Mouse (Mus musculus): Measurements from ENCODE around the gene Ttll10. TPM values are rescaled to one million over a fixed set of nuclear protein-coding genes. Genes with fewer than 3 reads are reported as not detected.
A peak's percentile ranks its signal among the peaks of the same experiment; 100 is the strongest.

Ttll10 gene
- polyA plus RNA-seq, 2 experiments, result 0.38 to 0.42 TPM

- 58% methylated on average over 9 of the region's 9 CpGs for WGBS (ENCODE audit: insufficient replicate concordance)
- no peak overlapping the region for H3K9ac ChIP-seq (replicated peaks)
- H3K27ac ChIP-seq, result no peak overlapping the region
- no peak overlapping the region for H3K4me2 ChIP-seq (ENCODE audit: low read depth)
- H3K4me1 ChIP-seq (replicated peaks; ENCODE audit: control insufficient read depth in 2 of 2, insufficient read depth in 2 of 2, low read length in 1 of 2), result peaks cover 0 to 4% of the 10 kb centered on the region in 2 experiments; a peak in 2 of 4 replicates
- ATAC-seq (ENCODE audit: insufficient read depth), result no peak
- no peak overlapping the region for H3K4me3 ChIP-seq (ENCODE audit: insufficient read depth in 1 of 2, low read depth in 2 of 2, low read length in 2 of 2)
- H3K27me3 ChIP-seq (ENCODE audit: control insufficient read depth, insufficient read depth, low read length), result no peaks in the 10 kb centered on the region
- no peaks in the 10 kb centered on the region for H3K9me3 ChIP-seq (ENCODE audit: control insufficient read depth, low read length)
- no peaks in the 10 kb centered on the region for H3K36me3 ChIP-seq (replicated peaks; ENCODE audit: control insufficient read depth, insufficient read depth, low read depth)
- DNase-seq (ENCODE audit: low read depth in 3 of 3, low spot score in 3 of 3), result no peak
- TF ChIP-seq EP300 (IDR thresholded peaks at IDR 0.05; ENCODE audit: low read depth) (no peak), CTCF (IDR thresholded peaks at IDR 0.05; ENCODE audit: low read depth) (no peak)
Measured at GRCm38 (mm10) chr4:156097770-156098366, 38.7 kb upstream of the Ttll10 start.

- Histone ChIP-seq H3K27me3 (ENCODE audit: control insufficient read depth, insufficient read depth, low read length) (no peaks in the 10 kb centered on the region), H3K9me3 (ENCODE audit: control insufficient read depth, low read length) (no peaks in the 10 kb centered on the region), H3K4me2 (ENCODE audit: low read depth) (no peak overlapping the region), H3K36me3 (replicated peaks; ENCODE audit: control insufficient read depth, insufficient read depth, low read depth) (no peaks in the 10 kb centered on the region), H3K9ac (replicated peaks) (no peak overlapping the region), H3K4me1 (replicated peaks; ENCODE audit: control insufficient read depth in 2 of 2, insufficient read depth in 2 of 2, low read length in 1 of 2) (peaks cover 7 to 19% of the 10 kb centered on the region in 2 experiments; a peak in 3 of 4 replicates), H3K4me3 (ENCODE audit: insufficient read depth in 1 of 2, low read depth in 2 of 2, low read length in 2 of 2) (no peak overlapping the region), H3K27ac (no peak overlapping the region)
- ATAC-seq (ENCODE audit: insufficient read depth) (no peak), DNase-seq (ENCODE audit: low read depth in 3 of 3, low spot score in 3 of 3) (no peak)
- TF ChIP-seq CTCF (IDR thresholded peaks at IDR 0.05; ENCODE audit: low read depth), result no peak
- TF ChIP-seq EP300 (IDR thresholded peaks at IDR 0.05; ENCODE audit: low read depth), result no peak
- WGBS (ENCODE audit: insufficient replicate concordance), result 77% methylated on average over 1 of the region's 1 CpGs
Measured at GRCm38 (mm10) chr4:156096191-156096590, 37.0 kb upstream of the Ttll10 start.

DNA sequence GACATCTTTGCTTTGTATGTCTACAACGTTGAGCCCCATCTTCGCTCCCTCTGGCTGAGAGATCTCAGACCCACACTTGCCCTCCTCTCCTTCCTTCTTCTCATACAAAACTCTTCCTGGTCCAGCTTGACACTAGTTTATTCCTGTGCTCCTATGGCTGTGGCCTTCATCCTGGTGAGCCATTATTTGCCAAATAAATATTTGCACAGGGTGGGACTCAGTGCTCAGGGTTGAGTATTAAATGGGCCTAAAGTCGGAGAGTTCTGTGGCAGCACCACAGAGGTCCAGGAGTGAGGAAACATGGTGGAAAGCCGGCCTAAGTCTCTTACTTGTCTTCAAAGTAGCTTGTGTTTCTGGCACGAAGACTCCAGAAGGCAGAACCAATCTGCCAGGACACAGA is 34.5 kb upstream of the Ttll10 start:
- Histone ChIP-seq H3K9me3 (ENCODE audit: control insufficient read depth, low read length) (no peaks in the 10 kb centered on the region), H3K9ac (replicated peaks) (no peak overlapping the region), H3K4me2 (ENCODE audit: low read depth) (no peak overlapping the region), H3K27me3 (ENCODE audit: control insufficient read depth, insufficient read depth, low read length) (no peaks in the 10 kb centered on the region), H3K4me1 (replicated peaks; ENCODE audit: control insufficient read depth in 2 of 2, insufficient read depth in 2 of 2, low read length in 1 of 2) (peaks cover 13 to 26% of the 10 kb centered on the region in 2 experiments), H3K27ac (no peak overlapping the region), H3K4me3 (ENCODE audit: insufficient read depth in 1 of 2, low read depth in 2 of 2, low read length in 2 of 2) (no peak overlapping the region), H3K36me3 (replicated peaks; ENCODE audit: control insufficient read depth, insufficient read depth, low read depth) (no peaks in the 10 kb centered on the region)
- TF ChIP-seq EP300 (IDR thresholded peaks at IDR 0.05; ENCODE audit: low read depth) (no peak), CTCF (IDR thresholded peaks at IDR 0.05; ENCODE audit: low read depth) (no peak)
- no peak for DNase-seq (ENCODE audit: low read depth in 3 of 3, low spot score in 3 of 3)
- 60% methylated on average over 5 of the region's 5 CpGs for WGBS (ENCODE audit: insufficient replicate concordance)
- no peak for ATAC-seq (ENCODE audit: insufficient read depth)

GRCm38 (mm10) chr4:156092765-156093164 is 33.6 kb upstream of the Ttll10 start:
- WGBS (ENCODE audit: insufficient replicate concordance), result 67% methylated on average over 1 of the region's 1 CpGs
- Histone ChIP-seq H3K9ac (replicated peaks) (no peak overlapping the region), H3K36me3 (replicated peaks; ENCODE audit: control insufficient read depth, insufficient read depth, low read depth) (no peaks in the 10 kb centered on the region), H3K4me2 (ENCODE audit: low read depth) (no peak overlapping the region), H3K27me3 (ENCODE audit: control insufficient read depth, insufficient read depth, low read length) (no peaks in the 10 kb centered on the region), H3K27ac (no peak overlapping the region), H3K4me3 (ENCODE audit: insufficient read depth in 1 of 2, low read depth in 2 of 2, low read length in 2 of 2) (no peak overlapping the region), H3K9me3 (ENCODE audit: control insufficient read depth, low read length) (no peaks in the 10 kb centered on the region), H3K4me1 (replicated peaks; ENCODE audit: control insufficient read depth in 2 of 2, insufficient read depth in 2 of 2, low read length in 1 of 2) (peaks cover 13 to 26% of the 10 kb centered on the region in 2 experiments)
- TF ChIP-seq EP300 (IDR thresholded peaks at IDR 0.05; ENCODE audit: low read depth) (no peak), CTCF (IDR thresholded peaks at IDR 0.05; ENCODE audit: low read depth) (no peak)
- no peak for ATAC-seq (ENCODE audit: insufficient read depth)
- DNase-seq (ENCODE audit: low read depth in 3 of 3, low spot score in 3 of 3), result no peak

- H3K27ac ChIP-seq, result no peak overlapping the region
- no peaks in the 10 kb centered on the region for H3K9me3 ChIP-seq (ENCODE audit: control insufficient read depth, low read length)
- no peak overlapping the region for H3K9ac ChIP-seq (replicated peaks)
- H3K4me3 ChIP-seq (ENCODE audit: insufficient read depth in 1 of 2, low read depth in 2 of 2, low read length in 2 of 2), result no peak overlapping the region
- WGBS (ENCODE audit: insufficient replicate concordance), result 52% methylated on average over 1 of the region's 1 CpGs
- ATAC-seq (ENCODE audit: insufficient read depth) (peak; percentile 85), DNase-seq (ENCODE audit: low read depth in 3 of 3, low spot score in 3 of 3) (no peak)
- TF ChIP-seq CTCF (IDR thresholded peaks at IDR 0.05; ENCODE audit: low read depth), result no peak
- H3K27me3 ChIP-seq (ENCODE audit: control insufficient read depth, insufficient read depth, low read length), result no peaks in the 10 kb centered on the region
- peaks cover 13 to 28% of the 10 kb centered on the region in 2 experiments for H3K4me1 ChIP-seq (replicated peaks; ENCODE audit: control insufficient read depth in 2 of 2, insufficient read depth in 2 of 2, low read length in 1 of 2)
- peak overlapping the region; percentile 33; the same call in 1 of the 2 replicates for H3K4me2 ChIP-seq (ENCODE audit: low read depth)
- no peaks in the 10 kb centered on the region for H3K36me3 ChIP-seq (replicated peaks; ENCODE audit: control insufficient read depth, insufficient read depth, low read depth)
Measured at GRCm38 (mm10) chr4:156091236-156091635, 32.0 kb upstream of the Ttll10 start.
